In the genomic region with DNA sequence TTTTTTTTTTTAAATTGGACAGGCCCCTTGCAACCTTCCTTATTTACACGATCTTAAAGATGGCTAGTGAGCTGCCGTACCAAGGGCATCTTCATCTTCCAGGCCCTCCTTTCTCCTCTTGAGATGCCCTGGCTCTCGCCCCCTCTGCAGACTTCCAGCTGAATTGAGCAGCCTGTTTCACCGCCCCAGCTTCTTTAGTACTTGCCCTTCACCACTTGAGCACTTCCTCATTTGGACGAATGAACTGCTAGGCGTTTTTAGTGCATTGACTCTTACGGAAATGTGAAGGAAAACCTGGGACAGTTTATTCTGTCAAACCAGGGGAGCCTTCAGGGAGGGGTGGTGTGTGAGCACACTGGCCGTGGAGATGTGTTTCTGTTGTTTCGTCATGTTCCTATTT, we compare ENCODE assay signal across 17 mouse cellular contexts. TPM values are rescaled to one million over a fixed set of nuclear protein-coding genes. Genes with fewer than 3 reads are reported as not detected.
"Had no signal": no experiment of that assay in that cellular context is flagged by ENCODE, and none has a peak within 500 bp of the region (broad histone marks: within the 10 kb centered on the region; RNA-seq: fewer than 3 reads in every experiment).

No protein-coding gene starts in this region.

- H3K27ac ChIP-seq: liver, embryonic 14.5 days; midbrain, embryonic 13.5 days; midbrain, embryonic 15.5 days; neural tube, embryonic 12.5 days; stomach, embryonic 15.5 days; stomach, postnatal 0 days had no signal

- H3K4me3 ChIP-seq: megakaryocyte, embryonic 14.5 days; midbrain, embryonic 13.5 days; midbrain, embryonic 15.5 days; neural tube, embryonic 12.5 days; stomach, embryonic 15.5 days had no signal

- ATAC-seq: midbrain, embryonic 13.5 days; midbrain, embryonic 15.5 days had no signal

- H3K4me2 ChIP-seq: lung, embryonic 14.5 days; midbrain, embryonic 11.5 days; midbrain, embryonic 13.5 days; midbrain, embryonic 15.5 days; neural tube, embryonic 12.5 days; stomach, embryonic 15.5 days had no signal

- DNase-seq: lung, adult 18-20 months; lung, embryonic 14.5 days; lung, postnatal 14 days; lung, postnatal 4 days; right cerebral cortex, postnatal 14 days; thymus, adult 2 months; thymus, postnatal 25 days; thymus, postnatal 4 days had no signal

- H3K9me3 ChIP-seq: megakaryocyte, embryonic 14.5 days; midbrain, embryonic 13.5 days; midbrain, embryonic 15.5 days; neural tube, embryonic 12.5 days; stomach, embryonic 15.5 days had no signal

- H3K4me1 ChIP-seq: megakaryocyte, embryonic 14.5 days; midbrain, embryonic 13.5 days; midbrain, embryonic 15.5 days; neural tube, embryonic 12.5 days; stomach, embryonic 15.5 days had no signal

- H3K9ac ChIP-seq: liver, embryonic 14.5 days; lung, embryonic 14.5 days; midbrain, embryonic 13.5 days; midbrain, embryonic 15.5 days; neural tube, embryonic 12.5 days; stomach, embryonic 15.5 days had no signal

- H3K27me3 ChIP-seq: megakaryocyte, embryonic 14.5 days; midbrain, embryonic 13.5 days; midbrain, embryonic 15.5 days; neural tube, embryonic 12.5 days; stomach, embryonic 15.5 days had no signal

RNA-seq across cellular contexts. Expression of gene Gpr176, which starts 56.1 kb away (rescaled TPM):
- total RNA-seq: monocyte, adult 5-6 weeks had no signal
